Mouse (Mus musculus) CH12.LX (cell line): ENCODE measurements at regions not wholly inside any gene's neighbourhood (a gene's known extent, or its start where the extent isn't known, plus 50 kb on each side); places are given as distances from the start of the nearest gene placed in this dataset.

Experiments used
- DNase-seq: peaks from one replicate; pipeline ENCODE4 v3.0.0-alpha.2; 2013; ENCODE audit errors: extremely low read depth
- H3K27ac ChIP-seq: 2 replicates; pipeline ENCODE4 v1.5.1; 2012; ENCODE audit warnings: low read depth, mild to moderate bottlenecking, control low read depth, moderate library complexity; ENCODE audit not compliant: insufficient read depth
- H3K27me3 ChIP-seq: replicated peaks from 2 replicates; pipeline ENCODE3; 2012; ENCODE audit warnings: inconsistent platforms
- H3K36me3 ChIP-seq, 2 experiments: replicated peaks in 1 of 2; 2 replicates each; pipeline versions ENCODE3 to v1.6.1; 2012; ENCODE audit warnings: inconsistent platforms in 1 of 2, low read length in 1 of 2, mild to moderate bottlenecking in 1 of 2, mixed read lengths in 1 of 2, moderate library complexity in 1 of 2; ENCODE audit not compliant: control insufficient read depth in 1 of 2, insufficient read depth in 1 of 2
- H3K4me1 ChIP-seq, 2 experiments: 2 replicates each; pipeline ENCODE4 v1.6.1; 2012; ENCODE audit warnings: inconsistent platforms in 1 of 2, moderate library complexity in 1 of 2; ENCODE audit not compliant: insufficient read depth in 2 of 2, control insufficient read depth in 1 of 2
- H3K4me2 ChIP-seq: 2 replicates; pipeline ENCODE4 v1.6.1; 2012; ENCODE audit warnings: low read depth, mild to moderate bottlenecking, control low read depth; ENCODE audit not compliant: poor library complexity, insufficient read depth, severe bottlenecking
- H3K4me3 ChIP-seq, 3 experiments: fragments of 150-350 bp in 1 of 3; sonication (generic) in 1 of 3; replicated peaks in 1 of 3; 2 replicates each; pipeline versions ENCODE3 to v1.5.1; 2011 to 2012; ENCODE audit warnings: low read depth in 2 of 3, low read length in 2 of 3, mild to moderate bottlenecking in 2 of 3, moderate library complexity in 2 of 3, control low read depth in 1 of 3, improper control_type of control experiment in 1 of 3, inconsistent platforms in 1 of 3, mixed read lengths in 1 of 3; ENCODE audit not compliant: poor library complexity in 1 of 3
- H3K79me2 ChIP-seq: replicated peaks from 2 replicates; pipeline ENCODE4 v1.6.1; 2012; ENCODE audit warnings: mild to moderate bottlenecking, moderate library complexity; ENCODE audit not compliant: control insufficient read depth, poor library complexity, insufficient read depth, severe bottlenecking; ENCODE audit errors: extremely low read depth
- H3K9ac ChIP-seq: 2 replicates; pipeline ENCODE4 v1.6.1; 2012; ENCODE audit warnings: low read depth, mild to moderate bottlenecking, control low read depth, moderate library complexity; ENCODE audit not compliant: insufficient read depth
- H3K9me3 ChIP-seq: replicated peaks from 2 replicates; pipeline ENCODE3; 2012; ENCODE audit warnings: low read length, inconsistent platforms, mixed read lengths
- BHLHE40 ChIP-seq: IDR thresholded peaks from 2 replicates; pipeline ENCODE4 v1.6.1; 2011; ENCODE audit warnings: mild to moderate bottlenecking, low read depth, low read length, improper control_type of control experiment
- CTCF ChIP-seq, 2 experiments: IDR thresholded peaks in 1 of 2; conservative IDR thresholded peaks in 1 of 2; 2 replicates each; pipeline ENCODE4 v1.5.1; 2011 to 2012; ENCODE audit warnings: low read depth in 2 of 2, low read length in 2 of 2, improper control_type of control experiment in 1 of 2, inconsistent platforms in 1 of 2, mild to moderate bottlenecking in 1 of 2, moderate library complexity in 1 of 2
- EP300 ChIP-seq: IDR thresholded peaks from 2 replicates; pipeline ENCODE4 v1.6.1; 2011; ENCODE audit warnings: low read length, improper control_type of control experiment
- ETS1 ChIP-seq: conservative IDR thresholded peaks from 2 replicates; pipeline ENCODE4 v1.6.1; 2012; ENCODE audit warnings: low read depth, mild to moderate bottlenecking, inconsistent platforms, low read length, improper control_type of control experiment, moderate library complexity
- JUN ChIP-seq: IDR thresholded peaks from 2 replicates; pipeline ENCODE4 v1.6.1; 2011; ENCODE audit warnings: low read depth, mild to moderate bottlenecking, low read length, improper control_type of control experiment, moderate library complexity; ENCODE audit not compliant: insufficient read depth
- JUND ChIP-seq: conservative IDR thresholded peaks from 2 replicates; pipeline ENCODE4 v1.6.1; 2011; ENCODE audit warnings: low read depth, low read length, improper control_type of control experiment
- MEF2A ChIP-seq: IDR thresholded peaks from 2 replicates; pipeline ENCODE4 v1.6.1; 2014; ENCODE audit warnings: low read depth, mild to moderate bottlenecking, inconsistent platforms, low read length, improper control_type of control experiment, borderline replicate concordance
- MXI1 ChIP-seq: IDR thresholded peaks from 2 replicates; pipeline ENCODE4 v1.6.1; 2011; ENCODE audit warnings: mild to moderate bottlenecking, low read depth, low read length, improper control_type of control experiment
- MYC ChIP-seq: IDR thresholded peaks from 2 replicates; pipeline ENCODE4 v1.6.1; 2011; ENCODE audit warnings: low read depth, mild to moderate bottlenecking, improper control_type of control experiment, low read length
- NELFE ChIP-seq: IDR thresholded peaks from 2 replicates; pipeline ENCODE4 v1.6.1; 2011; ENCODE audit warnings: low read depth, low read length, improper control_type of control experiment
- PAX5 ChIP-seq: IDR thresholded peaks from 2 replicates; pipeline ENCODE4 v1.6.1; 2012; ENCODE audit warnings: low read length, inconsistent platforms, mixed read lengths
- POLR2A ChIP-seq: IDR thresholded peaks from 2 replicates; pipeline ENCODE4 v1.6.1; 2011; ENCODE audit warnings: low read depth, mild to moderate bottlenecking, improper control_type of control experiment, low read length
- POLR2AphosphoS2 ChIP-seq: IDR thresholded peaks from 2 replicates; pipeline ENCODE4 v1.6.1; 2011; ENCODE audit warnings: low read depth, low read length, improper control_type of control experiment
- RAD21 ChIP-seq: IDR thresholded peaks from 2 replicates; pipeline ENCODE4 v1.6.1; 2011; ENCODE audit warnings: low read depth, mild to moderate bottlenecking, low read length, improper control_type of control experiment, moderate library complexity
- SIN3A ChIP-seq: IDR thresholded peaks from 2 replicates; pipeline ENCODE4 v1.6.1; 2012; ENCODE audit warnings: low read length, improper control_type of control experiment, inconsistent platforms
- TBP ChIP-seq: conservative IDR thresholded peaks from 2 replicates; pipeline ENCODE4 v1.6.1; 2011; ENCODE audit warnings: low read depth, low read length, improper control_type of control experiment
- UBTF ChIP-seq: IDR thresholded peaks from 2 replicates; pipeline ENCODE4 v1.6.1; 2012; ENCODE audit warnings: low read depth, mild to moderate bottlenecking, inconsistent platforms, low read length, improper control_type of control experiment, moderate library complexity
- USF1 ChIP-seq: IDR thresholded peaks from 2 replicates; pipeline ENCODE4 v1.6.1; 2014; ENCODE audit warnings: low read depth, mild to moderate bottlenecking, inconsistent platforms, low read length, improper control_type of control experiment
- USF2 ChIP-seq: conservative IDR thresholded peaks from 2 replicates; pipeline ENCODE4 v1.6.1; 2011; ENCODE audit warnings: low read depth, low read length, improper control_type of control experiment
- ZC3H11A ChIP-seq: IDR thresholded peaks from 2 replicates; pipeline ENCODE4 v1.6.1; 2012; ENCODE audit warnings: low read depth, mild to moderate bottlenecking, inconsistent platforms, low read length, improper control_type of control experiment
- ZMIZ1 ChIP-seq: IDR thresholded peaks from 2 replicates; pipeline ENCODE4 v1.6.1; 2012; ENCODE audit warnings: low read depth, mild to moderate bottlenecking, inconsistent platforms, low read length, improper control_type of control experiment
- dilution Hi-C: fragments of 300-500 bp; cut with MboI; formaldehyde crosslinking; loops from 2 replicates; pipeline ENCODE4 v1.14.3; 2020; ENCODE audit warnings: low sequenced_read_pairs; ENCODE audit not compliant: extremely low pct_unique_long_range_greater_than_20kb, extremely low pct_ligation_motif_present
- in situ Hi-C: fragments of 300-500 bp; cut with MboI; formaldehyde crosslinking; loops from 3 replicates; pipeline ENCODE4 v1.14.3; 2019; ENCODE audit warnings: low sequenced_read_pairs, low pct_ligation_motif_present, low pct_unique_long_range_greater_than_20kb, mixed read lengths

- Histone ChIP-seq H3K9ac (no peak overlapping the region), H3K4me2 (no peak overlapping the region), H3K9me3 (no peaks in the 10 kb centered on the region), H3K27me3 (no peaks in the 10 kb centered on the region), H3K36me3 (no peaks in the 10 kb centered on the region), H3K4me1 (no peaks in the 10 kb centered on the region), H3K79me2 (no peaks in the 10 kb centered on the region), H3K4me3 (no peak overlapping the region), H3K27ac (no peak overlapping the region)
- dilution Hi-C loops, result no loop called here
- no peak for DNase-seq
- in situ Hi-C loops, result no loop called here
- TF ChIP-seq MEF2A, result no peak
- TF ChIP-seq POLR2A, result no peak
- no peak for TF ChIP-seq SIN3A
- TF ChIP-seq USF2, result no peak
- no peak for TF ChIP-seq UBTF
- TF ChIP-seq ZC3H11A, result no peak
- no peak for TF ChIP-seq TBP
- TF ChIP-seq RAD21, result no peak
- no peak for TF ChIP-seq JUND
- TF ChIP-seq USF1, result no peak
- TF ChIP-seq MYC, result no peak
Measured at GRCm38 (mm10) chr13:81885879-81886278, 103.0 kb downstream of the Cetn3 start.

GRCm38 (mm10) chr13:81930266-81930665 lies 147.4 kb downstream of the Cetn3 start:
- H3K79me2 ChIP-seq, result no peaks in the 10 kb centered on the region
- in situ Hi-C loops, result loop anchor here (25.0 kb wide), 1 partner anchor 1732 kb away; no protein-coding TSS in a partner anchor
- TF ChIP-seq EP300 (no peak), MEF2A (no peak), POLR2AphosphoS2 (no peak), ZMIZ1 (no peak), NELFE (no peak), MXI1 (no peak), ETS1 (no peak), USF1 (no peak), CTCF (conservative IDR thresholded peaks at IDR 0.05 in 1 of 2, IDR thresholded peaks at IDR 0.05 in 1 of 2; ENCODE audit: low read depth in 2 of 2, low read length in 2 of 2) (no peak), TBP (no peak), BHLHE40 (no peak), PAX5 (no peak), JUND (no peak), JUN (no peak), RAD21 (no peak)
- TF ChIP-seq, all 38 proteins: peak for 0
- Histone ChIP-seq H3K36me3 (no peaks in the 10 kb centered on the region), H3K4me3 (no peak overlapping the region), H3K4me1 (no peaks in the 10 kb centered on the region), H3K9me3 (no peaks in the 10 kb centered on the region), H3K27ac (no peak overlapping the region), H3K4me2 (no peak overlapping the region), H3K9ac (no peak overlapping the region), H3K27me3 (no peaks in the 10 kb centered on the region)
- dilution Hi-C loops, result no loop called here
- no peak for DNase-seq
